Mouse (Mus musculus) T-helper 17 cell (primary cell): Measurements from ENCODE around the gene Pcsk6.

Experiments
- in situ Hi-C, 2 experiments: fragments of 300-600 bp; cut with MboI, MseI; formaldehyde crosslinking; loops; 1 replicate in 1 of 2; 2 replicates in 1 of 2; pipeline ENCODE4 v1.15.1; 2025; ENCODE audit warnings: high pct_unique_total_duplicates in 2 of 2

Gene Pcsk6

GRCm38 (mm10) chr7:65880666-65881289, 19.2 kb downstream of the Pcsk6 start:
- in situ Hi-C loops, result no loop called here

GRCm38 (mm10) chr7:65881290-65881688, 19.8 kb downstream of the Pcsk6 start:
- in situ Hi-C loops, result no loop called here

GRCm38 (mm10) chr7:65884928-65885327, 23.4 kb downstream of the Pcsk6 start:
- in situ Hi-C loops, result no loop called here

GRCm38 (mm10) chr7:65885819-65886218, 24.3 kb downstream of the Pcsk6 start:
- in situ Hi-C loops, result no loop called here

GRCm38 (mm10) chr7:65891831-65892230, 30.3 kb downstream of the Pcsk6 start:
- in situ Hi-C loops, result no loop called here

- in situ Hi-C loops, result no loop called here
Measured at GRCm38 (mm10) chr7:65892264-65892828, 30.8 kb downstream of the Pcsk6 start.

GRCm38 (mm10) chr7:65893546-65893945, 32.0 kb downstream of the Pcsk6 start:
- in situ Hi-C loops, result no loop called here

- in situ Hi-C loops, result no loop called here
Measured at GRCm38 (mm10) chr7:65895262-65895661, 33.7 kb downstream of the Pcsk6 start.

GRCm38 (mm10) chr7:65901231-65901630, 39.7 kb downstream of the Pcsk6 start:
- in situ Hi-C loops, result no loop called here

GRCm38 (mm10) chr7:65902471-65903180, 41.1 kb downstream of the Pcsk6 start:
- in situ Hi-C loops, result no loop called here

GRCm38 (mm10) chr7:65903456-65903855, 41.9 kb downstream of the Pcsk6 start:
- in situ Hi-C loops, result no loop called here

GRCm38 (mm10) chr7:65906528-65907272, 45.2 kb downstream of the Pcsk6 start:
- in situ Hi-C loops, result no loop called here

GRCm38 (mm10) chr7:65909343-65910127, 48.0 kb downstream of the Pcsk6 start:
- in situ Hi-C loops, result no loop called here

GRCm38 (mm10) chr7:65913088-65913610, 51.6 kb downstream of the Pcsk6 start:
- in situ Hi-C loops, result no loop called here

- in situ Hi-C loops, result no loop called here
Measured at GRCm38 (mm10) chr7:65914761-65915301, 53.3 kb downstream of the Pcsk6 start.

GRCm38 (mm10) chr7:65915821-65916220, 54.3 kb downstream of the Pcsk6 start:
- in situ Hi-C loops, result no loop called here

GRCm38 (mm10) chr7:65916566-65916965, 55.0 kb downstream of the Pcsk6 start:
- in situ Hi-C loops, result no loop called here

- in situ Hi-C loops, result no loop called here
Measured at GRCm38 (mm10) chr7:65918431-65918830, 56.9 kb downstream of the Pcsk6 start.

GRCm38 (mm10) chr7:65929398-65929797, 67.9 kb downstream of the Pcsk6 start:
- in situ Hi-C loops, result loop anchor here in 1 of 2 experiments (10.0 kb wide), 1 partner anchor 495 kb away; the partner anchor contains the start of gene Aldh1a3

- in situ Hi-C loops, result no loop called here
Measured at GRCm38 (mm10) chr7:65930478-65930877, 68.9 kb downstream of the Pcsk6 start.
